Mouse (Mus musculus) bone marrow macrophage, adult 2 months (primary cell): ENCODE data around the gene Zfp64.

Source experiments
- CTCF ChIP-seq: IDR thresholded peaks from 2 replicates; pipeline ENCODE4 v1.5.1; 2012; ENCODE audit warnings: low read depth, mild to moderate bottlenecking, low read length, moderate library complexity
- POLR2A ChIP-seq: IDR thresholded peaks from 2 replicates; pipeline ENCODE4 v1.6.1; 2012; ENCODE audit warnings: mild to moderate bottlenecking, low read depth, low read length, borderline replicate concordance

- no peak for TF ChIP-seq CTCF
- no peak for TF ChIP-seq POLR2A
These were observed 77.2 kb downstream of the Zfp64 start for GRCm38 (mm10) chr2:168878158-168878557.
